Mouse (Mus musculus): Measurements from ENCODE around the gene Tbc1d8b.

Gene Tbc1d8b

DNA sequence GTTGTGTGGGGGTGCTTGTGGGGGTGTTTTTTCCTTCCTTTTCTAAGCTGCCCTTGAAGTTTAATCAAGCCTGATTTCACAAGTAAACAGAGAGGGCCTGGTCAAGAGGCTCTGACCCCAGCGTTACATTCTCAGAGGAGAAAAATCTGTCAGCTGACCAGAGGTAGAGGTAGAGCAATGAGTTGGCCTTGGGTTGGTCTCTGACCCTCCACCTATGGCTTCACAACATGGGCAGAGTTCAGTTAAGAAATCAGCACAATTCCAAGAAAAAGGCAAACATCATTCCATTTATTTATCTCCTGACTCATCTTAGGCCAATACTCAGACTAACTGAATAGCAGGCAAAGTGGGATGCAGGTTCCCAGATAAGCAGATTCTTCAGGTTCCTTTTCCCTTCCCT, 94.1 kb downstream of the Tbc1d8b start:
- DNase-seq (ENCODE audit: extremely low read depth, insufficient read length, low spot score) = no peak

DNA sequence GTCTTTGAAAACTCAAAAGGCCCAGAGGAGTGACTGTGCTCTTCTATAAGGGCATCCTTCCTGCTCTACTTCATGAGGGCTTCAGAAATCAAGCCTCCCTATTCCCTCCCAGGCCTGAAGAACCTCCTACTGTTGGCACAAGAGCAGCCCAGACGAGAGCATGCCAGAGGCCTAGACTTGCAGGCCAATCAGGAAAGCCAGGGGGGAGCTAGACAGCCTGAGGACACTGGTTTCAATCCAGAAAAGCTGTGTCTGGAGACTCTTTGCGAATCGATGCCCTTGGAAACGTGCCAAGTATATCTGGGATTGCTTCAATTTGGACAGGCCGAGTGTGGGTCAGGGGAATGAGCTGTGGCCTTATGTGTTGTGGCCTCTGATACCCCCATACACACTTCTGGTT, 94.6 kb downstream of the Tbc1d8b start:
- no peak for DNase-seq (ENCODE audit: extremely low read depth, insufficient read length, low spot score)

DNA sequence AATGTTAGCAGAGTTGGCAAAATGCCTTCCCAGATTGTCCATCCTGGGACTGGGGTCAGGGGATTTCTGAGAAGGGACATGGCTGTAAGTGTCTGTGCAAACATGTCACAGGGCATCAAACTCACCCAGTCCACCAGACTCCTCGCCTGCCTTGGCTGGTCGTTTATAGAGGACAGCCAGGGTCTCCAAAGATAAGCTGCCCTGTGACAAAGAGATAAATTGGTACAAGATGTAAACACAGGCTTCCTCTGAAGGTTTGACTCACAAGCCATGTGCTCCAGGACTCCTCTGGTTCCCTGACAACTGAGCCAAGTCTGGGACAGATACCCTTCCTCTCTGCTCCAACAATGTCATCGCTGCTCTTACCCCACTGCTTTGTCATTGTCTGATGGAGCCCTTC, 96.2 kb downstream of the Tbc1d8b start:
- DNase-seq (ENCODE audit: extremely low read depth, insufficient read length, low spot score) = no peak

DNA sequence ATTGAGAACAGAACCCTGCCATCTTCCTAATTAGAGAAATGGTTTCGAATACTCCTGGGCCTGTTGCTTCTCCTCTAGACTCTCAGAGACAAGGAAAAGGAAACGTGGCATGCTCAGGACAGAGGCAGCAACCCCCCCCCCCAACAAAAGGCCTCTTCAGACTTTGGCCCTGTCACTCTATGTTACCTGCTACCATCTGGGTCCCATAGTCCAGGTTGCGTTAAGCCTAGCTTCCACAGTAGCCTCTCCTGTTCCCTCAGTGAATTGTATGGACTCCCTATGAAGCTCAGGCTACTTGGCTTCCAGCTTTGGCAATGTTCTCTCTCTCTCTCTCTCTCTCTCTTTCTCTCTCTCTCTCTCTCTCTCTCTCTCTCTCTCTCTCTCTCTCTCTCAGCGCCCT, 96.8 kb downstream of the Tbc1d8b start:
- no peak for DNase-seq (ENCODE audit: extremely low read depth, insufficient read length, low spot score)

DNA sequence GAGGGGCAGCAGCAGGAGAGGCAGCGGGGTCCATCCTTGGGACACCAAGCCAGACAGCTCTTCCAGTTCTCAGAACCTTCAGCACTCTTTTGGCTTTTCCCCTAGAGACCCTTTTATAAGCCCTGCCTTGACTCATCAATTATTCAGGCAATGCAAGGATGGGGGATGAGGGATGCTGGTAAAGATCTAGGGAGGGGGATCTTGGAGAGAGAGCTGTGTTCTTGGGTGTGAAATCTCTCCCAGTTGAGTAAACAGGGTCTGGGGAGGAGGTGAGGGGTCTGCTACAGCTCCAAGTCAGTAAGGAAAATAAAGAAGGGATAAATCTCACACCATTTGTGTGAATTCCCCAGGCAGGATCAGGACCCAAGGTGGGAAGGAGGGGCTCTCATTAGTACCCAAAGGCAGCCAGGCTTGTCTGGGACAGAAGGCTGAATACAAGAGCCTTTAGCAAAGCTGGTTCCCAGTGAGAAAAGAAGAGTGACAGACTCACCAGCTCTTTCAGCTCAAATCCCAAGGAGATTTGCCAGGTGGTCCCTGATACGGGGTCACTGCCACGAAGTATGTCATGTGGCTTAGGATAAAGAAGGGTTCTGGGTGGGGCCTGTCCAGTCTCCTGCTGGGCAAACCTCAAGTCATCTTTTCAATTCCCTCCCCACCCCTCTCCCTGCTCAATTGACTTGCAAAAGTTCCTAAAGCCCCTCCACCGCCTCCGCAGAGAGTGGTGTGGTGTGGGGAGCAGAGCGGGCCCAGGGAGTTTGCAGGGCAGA, 97.7 kb downstream of the Tbc1d8b start, which contains the start of gene Ripply1:
Ripply1 (minus strand) TSS at position 76 of the 767 bp plus-strand sequence.
- DNase-seq (ENCODE audit: extremely low read depth, insufficient read length, low spot score) = no peak

DNA sequence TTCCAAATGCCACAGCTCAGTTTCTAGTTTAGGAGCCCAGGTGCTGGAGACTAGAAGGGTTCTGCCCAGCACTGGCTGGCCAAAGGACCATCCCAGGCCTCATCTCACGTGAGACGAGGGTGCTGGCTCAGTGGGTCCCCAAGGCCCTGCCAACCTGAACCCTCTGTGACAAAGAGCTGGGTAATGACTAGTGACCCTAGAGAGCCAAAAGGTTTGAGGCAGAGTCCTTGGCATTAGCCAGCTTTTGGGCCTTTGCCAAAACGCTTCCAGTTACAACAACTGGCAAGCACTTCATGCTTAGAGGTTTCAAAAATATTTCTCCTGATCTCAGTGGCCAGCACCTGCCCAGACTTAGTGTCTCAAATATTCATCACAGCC, 98.2 kb downstream of the Tbc1d8b start:
- DNase-seq (ENCODE audit: extremely low read depth, insufficient read length, low spot score) = peak; percentile 42

DNA sequence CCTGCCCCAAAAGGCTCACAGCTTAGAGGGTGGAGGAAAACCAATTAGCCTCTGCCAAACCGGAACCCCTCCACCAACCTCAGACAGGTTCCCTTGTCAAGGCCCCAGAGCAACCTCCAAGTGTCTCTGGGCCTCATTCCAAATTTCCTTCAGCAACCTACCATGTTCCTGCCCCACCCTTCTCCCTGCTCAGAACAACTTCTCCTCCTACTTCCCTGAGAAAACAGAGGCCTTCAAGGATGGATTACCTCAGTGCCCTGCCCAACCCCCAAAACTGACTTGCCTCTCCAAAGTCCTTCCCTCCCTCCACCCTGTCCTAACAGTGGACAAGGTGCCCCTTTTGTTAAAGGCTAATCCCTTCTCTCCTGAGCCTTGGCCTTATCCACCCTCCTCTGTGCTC, 101.0 kb downstream of the Tbc1d8b start:
- DNase-seq (ENCODE audit: extremely low read depth, insufficient read length, low spot score) = no peak

DNA sequence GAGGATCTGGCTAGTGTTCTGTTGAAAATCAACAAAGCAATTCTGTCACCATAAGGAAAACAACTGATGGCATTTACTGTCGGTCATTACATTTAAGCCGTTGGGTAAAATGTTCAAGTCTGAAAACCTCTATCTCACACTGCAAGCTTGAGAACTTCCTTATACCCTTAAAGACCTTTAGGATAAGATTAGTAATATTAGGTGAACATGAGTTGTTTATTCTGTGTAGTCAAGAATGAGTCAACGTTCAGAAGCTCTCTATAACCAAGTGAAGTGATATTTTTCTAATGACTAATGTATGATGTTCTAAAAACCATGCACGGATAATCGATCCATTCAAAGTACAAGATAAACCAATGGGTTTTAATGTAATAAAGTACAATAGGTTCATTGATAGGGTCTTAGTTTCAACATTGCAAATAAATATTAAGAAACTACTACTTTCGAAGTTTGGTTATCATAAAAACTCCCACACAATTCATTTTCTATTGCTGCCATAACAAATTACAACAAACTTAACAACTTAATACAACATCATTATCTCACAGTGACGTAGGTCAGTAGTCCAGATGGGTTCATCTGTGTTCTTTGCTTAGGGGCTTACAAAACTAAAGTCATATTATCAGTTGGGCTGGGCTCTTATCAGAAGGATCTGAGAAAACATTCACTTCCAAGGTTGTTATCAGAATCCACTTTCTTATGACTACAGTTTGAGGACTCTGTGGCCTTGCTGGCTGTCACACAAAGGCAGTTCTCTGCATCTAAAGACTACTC, 109.5 kb downstream of the Tbc1d8b start:
- no peak for DNase-seq (ENCODE audit: extremely low read depth, insufficient read length, low spot score)

DNA sequence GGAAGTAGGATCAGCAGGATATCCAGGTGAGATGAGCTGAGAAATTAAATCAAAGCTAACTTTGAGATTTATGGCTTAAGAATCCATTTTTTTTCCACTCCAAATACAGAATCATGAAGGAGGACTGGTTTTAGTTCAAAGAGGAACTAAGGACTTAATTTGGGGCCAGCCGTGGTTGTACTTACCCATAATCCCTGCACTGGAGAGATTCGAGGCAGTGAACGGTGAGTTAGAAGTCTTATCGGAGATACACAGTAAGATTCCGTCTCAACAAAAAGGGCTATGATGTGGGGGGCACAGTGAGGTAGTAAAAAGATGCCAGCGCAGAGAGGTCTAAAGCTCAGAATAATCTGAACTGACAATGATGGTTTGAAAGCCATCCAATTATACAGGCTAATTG, 111.2 kb downstream of the Tbc1d8b start:
- DNase-seq (ENCODE audit: extremely low read depth, insufficient read length, low spot score) = no peak

DNA sequence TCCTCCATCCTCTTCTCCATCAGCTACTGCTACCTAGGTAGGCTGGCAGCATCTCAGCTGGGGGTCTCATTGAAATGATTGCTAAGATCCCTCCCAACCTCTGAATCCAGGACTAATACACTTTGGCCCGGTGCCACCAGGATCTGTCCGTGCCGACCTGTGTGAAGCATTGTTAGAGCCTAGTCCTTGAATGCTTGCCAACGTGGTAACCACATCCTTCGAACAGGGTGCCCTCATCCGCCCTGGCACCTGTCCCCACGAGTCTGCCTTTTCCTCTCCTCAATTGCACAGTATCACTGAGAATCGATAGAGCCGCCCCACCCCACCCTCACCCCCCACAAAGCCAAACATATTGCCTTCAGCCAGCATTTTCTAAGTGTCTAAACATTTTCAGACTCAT, 113.1 kb downstream of the Tbc1d8b start:
- peak; percentile 5 for DNase-seq (ENCODE audit: extremely low read depth, insufficient read length, low spot score)

DNA sequence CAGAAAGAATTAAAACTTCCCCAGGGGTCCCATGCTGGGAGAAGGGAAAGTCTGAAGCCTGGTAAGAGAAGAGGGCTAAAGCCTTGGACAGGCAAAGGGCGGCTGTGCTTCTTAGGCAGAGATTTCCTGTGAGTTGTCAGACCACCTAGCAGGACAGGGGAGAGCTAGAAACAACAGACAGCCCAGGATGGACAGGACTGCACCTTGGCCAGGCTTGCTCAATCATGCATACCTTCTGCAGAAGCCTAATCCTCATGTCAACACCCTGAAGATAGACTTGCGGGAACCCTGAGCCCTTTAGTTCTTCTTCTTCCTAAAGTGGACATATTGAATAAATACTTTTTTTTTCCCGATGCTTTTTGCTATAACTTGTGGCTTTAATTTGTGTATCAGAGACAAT, 115.2 kb downstream of the Tbc1d8b start:
- no peak for DNase-seq (ENCODE audit: extremely low read depth, insufficient read length, low spot score)

DNA sequence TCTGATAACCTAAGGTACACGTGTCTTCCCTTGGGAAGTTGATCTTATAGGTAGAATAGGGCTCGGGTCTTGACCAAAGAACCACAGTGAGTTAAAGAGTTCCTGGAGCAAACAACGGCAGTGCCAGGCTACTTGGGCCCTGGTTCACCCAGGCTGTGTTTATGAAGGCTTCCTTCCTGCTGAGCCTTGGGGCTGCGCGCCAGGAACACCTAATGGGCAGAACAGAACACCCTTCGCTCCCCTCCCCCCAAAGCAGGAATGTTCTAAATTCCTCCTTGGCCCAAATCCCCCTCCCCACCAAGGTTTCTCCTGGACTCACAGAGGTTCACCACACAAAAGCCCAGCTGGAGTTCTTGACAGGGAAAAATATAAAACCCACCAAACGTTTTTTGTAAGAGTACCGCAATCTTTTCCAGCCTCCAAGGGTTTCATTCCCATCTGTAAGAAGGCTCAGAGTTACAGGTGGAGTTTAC, 115.6 kb downstream of the Tbc1d8b start, which contains the start of gene Cldn2:
Cldn2 (plus strand) TSS at position 423 of the 473 bp plus-strand sequence.
- no peak for DNase-seq (ENCODE audit: extremely low read depth, insufficient read length, low spot score)
